Mouse (Mus musculus) E14TG2a.4 (cell line): Measurements from ENCODE around the gene Slc5a5.
A peak's percentile ranks its signal among the peaks of the same experiment; 100 is the strongest.

ENCODE experiments used
- H3K27me3 ChIP-seq: 2 replicates; pipeline ENCODE4 v1.6.1; 2014; ENCODE audit warnings: low read length, control low read depth; ENCODE audit not compliant: insufficient read depth
- H3K36me3 ChIP-seq: 2 replicates; pipeline ENCODE4 v1.6.1; 2014; ENCODE audit warnings: low read length, control low read depth; ENCODE audit not compliant: insufficient read depth
- H3K4me1 ChIP-seq: replicated peaks from 2 replicates; pipeline ENCODE4 v1.6.1; 2014; ENCODE audit warnings: low read depth, low read length, control low read depth
- H3K4me3 ChIP-seq: replicated peaks from 2 replicates; pipeline ENCODE4 v1.5.1; 2014; ENCODE audit warnings: mild to moderate bottlenecking, low read length
- H3K9me3 ChIP-seq: 2 replicates; pipeline ENCODE4 v1.6.1; 2014; ENCODE audit warnings: low read length, control low read depth
- CTCF ChIP-seq: conservative IDR thresholded peaks from 2 replicates; pipeline ENCODE4 v1.5.1; 2014; ENCODE audit warnings: low read length
- NANOG ChIP-seq: IDR thresholded peaks from 2 replicates; pipeline ENCODE4 v1.6.1; 2014; ENCODE audit warnings: borderline replicate concordance, low read length, mixed read lengths
- POU5F1 ChIP-seq: IDR thresholded peaks from 2 replicates; pipeline ENCODE4 v1.6.1; 2014; ENCODE audit warnings: low read length, borderline replicate concordance

Gene Slc5a5

GRCm38 (mm10) chr8:70862824-70863641, 29.5 kb downstream of the Slc5a5 start, which contains the start of gene Kcnn1:
TSS of gene Kcnn1 (minus strand) at chr8:70863258.
- TF ChIP-seq NANOG (no peak), CTCF (no peak), POU5F1 (no peak)
- no peaks in the 10 kb centered on the region for H3K9me3 ChIP-seq
- peaks cover 39% of the 10 kb centered on the region for H3K27me3 ChIP-seq
- H3K36me3 ChIP-seq = peaks cover 13% of the 10 kb centered on the region
- H3K4me1 ChIP-seq = peaks cover 71% of the 10 kb centered on the region
- peak within 1 kb of the TSS; percentile 79 for H3K4me3 ChIP-seq

- Histone ChIP-seq H3K27me3 (peaks cover 43% of the 10 kb centered on the region), H3K36me3 (peaks cover 10% of the 10 kb centered on the region), H3K4me1 (peaks cover 50% of the 10 kb centered on the region), H3K9me3 (no peaks in the 10 kb centered on the region), H3K4me3 (peak overlapping the region; percentile 79)
- TF ChIP-seq CTCF = no peak
- no peak for TF ChIP-seq POU5F1
- TF ChIP-seq NANOG = no peak
Measured at GRCm38 (mm10) chr8:70857516-70857915, 35.0 kb downstream of the Slc5a5 start.

GRCm38 (mm10) chr8:70856541-70857197, 35.9 kb downstream of the Slc5a5 start:
- TF ChIP-seq POU5F1 (no peak), CTCF (no peak), NANOG (no peak)
- Histone ChIP-seq H3K4me1 (peaks cover 50% of the 10 kb centered on the region), H3K4me3 (peak overlapping the region; percentile 79)

GRCm38 (mm10) chr8:70856028-70856427, 36.5 kb downstream of the Slc5a5 start:
- Histone ChIP-seq H3K9me3 (no peaks in the 10 kb centered on the region), H3K36me3 (peaks cover 10% of the 10 kb centered on the region), H3K4me1 (peaks cover 51% of the 10 kb centered on the region), H3K27me3 (peaks cover 34% of the 10 kb centered on the region), H3K4me3 (no peak overlapping the region; the same call in 1 of the 2 replicates)
- TF ChIP-seq CTCF (no peak), NANOG (no peak), POU5F1 (no peak)

More at GRCm38 (mm10) chr8:70856541-70857197, 35.9 kb downstream of the Slc5a5 start:
- Histone ChIP-seq H3K9me3 (no peaks in the 10 kb centered on the region), H3K36me3 (peaks cover 10% of the 10 kb centered on the region), H3K27me3 (peaks cover 39% of the 10 kb centered on the region)

GRCm38 (mm10) chr8:70853863-70854262, 38.7 kb downstream of the Slc5a5 start:
- no peak overlapping the region for H3K4me3 ChIP-seq
- peaks cover 10% of the 10 kb centered on the region for H3K36me3 ChIP-seq
- H3K9me3 ChIP-seq = no peaks in the 10 kb centered on the region
- peaks cover 34% of the 10 kb centered on the region for H3K27me3 ChIP-seq
- TF ChIP-seq NANOG (no peak), CTCF (no peak), POU5F1 (no peak)
- peaks cover 66% of the 10 kb centered on the region for H3K4me1 ChIP-seq

- peaks cover 68% of the 10 kb centered on the region for H3K4me1 ChIP-seq
- H3K4me3 ChIP-seq = peak overlapping the region; percentile 23; the same call in 1 of the 2 replicates
- TF ChIP-seq POU5F1 (no peak), CTCF (no peak), NANOG (no peak)
- no peaks in the 10 kb centered on the region for H3K9me3 ChIP-seq
- H3K36me3 ChIP-seq = peaks cover 10% of the 10 kb centered on the region
- H3K27me3 ChIP-seq = peaks cover 34% of the 10 kb centered on the region
Measured at GRCm38 (mm10) chr8:70852595-70853231, 39.8 kb downstream of the Slc5a5 start.

- TF ChIP-seq NANOG (no peak), CTCF (no peak), POU5F1 (no peak)
- no peak overlapping the region for H3K4me3 ChIP-seq
- H3K36me3 ChIP-seq = peaks cover 10% of the 10 kb centered on the region
- no peaks in the 10 kb centered on the region for H3K9me3 ChIP-seq
- H3K27me3 ChIP-seq = peaks cover 34% of the 10 kb centered on the region
- H3K4me1 ChIP-seq = peaks cover 66% of the 10 kb centered on the region
Measured at GRCm38 (mm10) chr8:70851837-70852236, 40.7 kb downstream of the Slc5a5 start.

- Histone ChIP-seq H3K36me3 (peaks cover 10% of the 10 kb centered on the region), H3K27me3 (peaks cover 27% of the 10 kb centered on the region), H3K4me1 (peaks cover 69% of the 10 kb centered on the region), H3K9me3 (no peaks in the 10 kb centered on the region), H3K4me3 (no peak overlapping the region)
- TF ChIP-seq CTCF (no peak), NANOG (no peak), POU5F1 (no peak)
Measured at GRCm38 (mm10) chr8:70850947-70851346, 41.6 kb downstream of the Slc5a5 start.
